Mouse (Mus musculus): ENCODE measurements at regions not wholly inside any gene's neighbourhood (a gene's known extent, or its start where the extent isn't known, plus 50 kb on each side); places are given as distances from the start of the nearest gene placed in this dataset.

DNA sequence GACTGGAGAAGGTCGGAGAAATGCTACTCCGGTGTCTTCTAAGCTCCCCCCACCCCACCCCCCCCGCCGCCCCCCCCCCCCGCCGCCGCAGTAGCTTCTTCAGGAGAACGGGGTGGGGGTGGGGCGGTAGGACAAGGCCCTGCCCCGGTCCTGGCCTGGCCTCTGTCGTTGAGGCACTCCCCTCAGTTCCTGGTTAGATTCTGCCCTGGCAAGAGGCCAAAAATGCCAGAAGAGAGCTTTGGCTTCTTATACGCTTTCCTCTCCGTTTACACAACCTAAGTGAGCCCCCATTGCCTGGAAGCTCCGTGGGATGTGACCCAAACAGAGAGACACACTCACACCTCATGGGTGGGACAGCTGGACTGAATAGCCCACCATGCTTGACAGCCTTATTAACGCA is 338.9 kb downstream of the H2al1j start:
- TF ChIP-seq GATA1 (IDR thresholded peaks at IDR 0.05; ENCODE audit: borderline replicate concordance, low read length), result no peak
- TF ChIP-seq FLI1 (IDR thresholded peaks at IDR 0.05; ENCODE audit: low read length), result no peak
